Mouse (Mus musculus): ENCODE measurements around the gene Agpat1. TPM values are rescaled to one million over a fixed set of nuclear protein-coding genes. Genes with fewer than 3 reads are reported as not detected.

The Agpat1 gene
- polyA plus RNA-seq, 1 experiment from 2014 or later = 123 TPM

- Histone ChIP-seq H3K27ac (replicated peaks; ENCODE audit: low read depth, low read length) (peak overlapping the region; percentile 99), H3K4me2 (ENCODE audit: low read length) (peak overlapping the region; percentile 98), H3K4me3 (replicated peaks; ENCODE audit: low read depth, low read length) (peak overlapping the region; percentile 69), H3K4me1 (ENCODE audit: control insufficient read depth, insufficient read depth, low read length) (peaks cover 43% of the 10 kb centered on the region), H3K27me3 (ENCODE audit: control insufficient read depth, insufficient read depth, low read length) (no peaks in the 10 kb centered on the region), H3K36me3 (ENCODE audit: control insufficient read depth, insufficient read depth, low read length) (no peaks in the 10 kb centered on the region), H3K9ac (replicated peaks; ENCODE audit: low read length) (peak overlapping the region; percentile 85), H3K9me3 (ENCODE audit: control insufficient read depth, low read length) (no peaks in the 10 kb centered on the region)
- ATAC-seq (ENCODE audit: low FRiP score, low TSS enrichment) (no peak), DNase-seq (no peak)
- 5% methylated on average over 19 of the region's 19 CpGs for WGBS
These were observed 16.2 kb upstream of the Agpat1 start for GRCm38 (mm10) chr17:34587814-34588213.

- Histone ChIP-seq H3K27me3 (ENCODE audit: control insufficient read depth, insufficient read depth, low read length) (no peaks in the 10 kb centered on the region), H3K4me1 (ENCODE audit: control insufficient read depth, insufficient read depth, low read length) (peaks cover 49% of the 10 kb centered on the region), H3K36me3 (ENCODE audit: control insufficient read depth, insufficient read depth, low read length) (no peaks in the 10 kb centered on the region), H3K9ac (replicated peaks; ENCODE audit: low read length) (no peak overlapping the region), H3K27ac (replicated peaks; ENCODE audit: low read depth, low read length) (no peak overlapping the region), H3K4me2 (ENCODE audit: low read length) (peak overlapping the region; percentile 5; the same call in 1 of the 2 replicates), H3K9me3 (ENCODE audit: control insufficient read depth, low read length) (no peaks in the 10 kb centered on the region), H3K4me3 (replicated peaks; ENCODE audit: low read depth, low read length) (no peak overlapping the region)
- WGBS = 75% methylated on average over 3 of the region's 3 CpGs
- ATAC-seq (ENCODE audit: low FRiP score, low TSS enrichment) = no peak
- no peak for DNase-seq
These were observed 15.3 kb upstream of the Agpat1 start for GRCm38 (mm10) chr17:34588767-34589166.

- WGBS = 47% methylated on average over 7 of the region's 7 CpGs
- H3K9ac ChIP-seq (replicated peaks; ENCODE audit: low read length) = no peak overlapping the region
- no peak overlapping the region for H3K4me3 ChIP-seq (replicated peaks; ENCODE audit: low read depth, low read length)
- no peak overlapping the region for H3K4me2 ChIP-seq (ENCODE audit: low read length)
- no peak for ATAC-seq (ENCODE audit: low FRiP score, low TSS enrichment)
- H3K4me1 ChIP-seq (ENCODE audit: control insufficient read depth, insufficient read depth, low read length) = peaks cover 53% of the 10 kb centered on the region
- no peak overlapping the region for H3K27ac ChIP-seq (replicated peaks; ENCODE audit: low read depth, low read length)
- H3K9me3 ChIP-seq (ENCODE audit: control insufficient read depth, low read length) = no peaks in the 10 kb centered on the region
- no peak for DNase-seq
- no peaks in the 10 kb centered on the region for H3K27me3 ChIP-seq (ENCODE audit: control insufficient read depth, insufficient read depth, low read length)
- no peaks in the 10 kb centered on the region for H3K36me3 ChIP-seq (ENCODE audit: control insufficient read depth, insufficient read depth, low read length)
These were observed 14.9 kb upstream of the Agpat1 start for GRCm38 (mm10) chr17:34589206-34589605.

- 29% methylated on average over 7 of the region's 7 CpGs for WGBS
- Histone ChIP-seq H3K27ac (replicated peaks; ENCODE audit: low read depth, low read length) (peak within 1 kb of the TSS; percentile 99; the same call in 1 of the 2 replicates), H3K4me2 (ENCODE audit: low read length) (peak within 1 kb of the TSS; percentile 97)
These were observed 14.4 kb upstream of the Agpat1 start, which contains the start of gene Gpsm3 for GRCm38 (mm10) chr17:34589681-34590101. Gpsm3 (plus strand) TSS chr17:34589806.

GRCm38 (mm10) chr17:34590154-34590987 lies 13.7 kb upstream of the Agpat1 start:
- WGBS = 67% methylated on average over 15 of the region's 15 CpGs
- Histone ChIP-seq H3K9me3 (ENCODE audit: control insufficient read depth, low read length) (no peaks in the 10 kb centered on the region), H3K9ac (replicated peaks; ENCODE audit: low read length) (no peak overlapping the region), H3K4me2 (ENCODE audit: low read length) (peak overlapping the region; percentile 97), H3K27ac (replicated peaks; ENCODE audit: low read depth, low read length) (peak overlapping the region; percentile 99; the same call in 1 of the 2 replicates), H3K36me3 (ENCODE audit: control insufficient read depth, insufficient read depth, low read length) (peaks cover 11% of the 10 kb centered on the region), H3K27me3 (ENCODE audit: control insufficient read depth, insufficient read depth, low read length) (no peaks in the 10 kb centered on the region), H3K4me1 (ENCODE audit: control insufficient read depth, insufficient read depth, low read length) (peaks cover 55% of the 10 kb centered on the region), H3K4me3 (replicated peaks; ENCODE audit: low read depth, low read length) (no peak overlapping the region)
- DNase-seq (no peak), ATAC-seq (ENCODE audit: low FRiP score, low TSS enrichment) (no peak)

More at GRCm38 (mm10) chr17:34589681-34590101, 14.4 kb upstream of the Agpat1 start, which contains the start of gene Gpsm3:
- Histone ChIP-seq H3K4me1 (ENCODE audit: control insufficient read depth, insufficient read depth, low read length) (peaks cover 56% of the 10 kb centered on the region), H3K4me3 (replicated peaks; ENCODE audit: low read depth, low read length) (no peak within 1 kb of the TSS), H3K9ac (replicated peaks; ENCODE audit: low read length) (no peak within 1 kb of the TSS), H3K27me3 (ENCODE audit: control insufficient read depth, insufficient read depth, low read length) (no peaks in the 10 kb centered on the region), H3K9me3 (ENCODE audit: control insufficient read depth, low read length) (no peaks in the 10 kb centered on the region), H3K36me3 (ENCODE audit: control insufficient read depth, insufficient read depth, low read length) (peaks cover 4% of the 10 kb centered on the region)
- ATAC-seq (ENCODE audit: low FRiP score, low TSS enrichment) (no peak), DNase-seq (no peak)

GRCm38 (mm10) chr17:34591029-34591993 lies 12.8 kb upstream of the Agpat1 start, which contains the start of gene Pbx2:
Pbx2 (plus strand) TSS chr17:34591266.
- Histone ChIP-seq H3K4me3 (replicated peaks; ENCODE audit: low read depth, low read length) (peak within 1 kb of the TSS; percentile 80), H3K9me3 (ENCODE audit: control insufficient read depth, low read length) (no peaks in the 10 kb centered on the region), H3K27ac (replicated peaks; ENCODE audit: low read depth, low read length) (peak within 1 kb of the TSS; percentile 99), H3K27me3 (ENCODE audit: control insufficient read depth, insufficient read depth, low read length) (no peaks in the 10 kb centered on the region), H3K4me1 (ENCODE audit: control insufficient read depth, insufficient read depth, low read length) (peaks cover 45% of the 10 kb centered on the region), H3K9ac (replicated peaks; ENCODE audit: low read length) (peak within 1 kb of the TSS; percentile 96), H3K4me2 (ENCODE audit: low read length) (peak within 1 kb of the TSS; percentile 97), H3K36me3 (ENCODE audit: control insufficient read depth, insufficient read depth, low read length) (peaks cover 21% of the 10 kb centered on the region)
- ATAC-seq (ENCODE audit: low FRiP score, low TSS enrichment) = peak; percentile 7
- DNase-seq = peak; percentile 72
- WGBS = 1% methylated on average over 21 of the region's 21 CpGs

GRCm38 (mm10) chr17:34591994-34592375 lies 12.1 kb upstream of the Agpat1 start:
- DNase-seq = peak; percentile 95
- peaks cover 43% of the 10 kb centered on the region for H3K4me1 ChIP-seq (ENCODE audit: control insufficient read depth, insufficient read depth, low read length)
- WGBS = under 1% methylated on average over 31 of the region's 35 CpGs

More at GRCm38 (mm10) chr17:34591994-34592375, 12.1 kb upstream of the Agpat1 start:
- ATAC-seq (ENCODE audit: low FRiP score, low TSS enrichment) = peak; percentile 35
- peak overlapping the region; percentile 96 for H3K9ac ChIP-seq (replicated peaks; ENCODE audit: low read length)
- H3K4me3 ChIP-seq (replicated peaks; ENCODE audit: low read depth, low read length) = peak overlapping the region; percentile 80
- peak overlapping the region; percentile 97 for H3K4me2 ChIP-seq (ENCODE audit: low read length)
- peaks cover 25% of the 10 kb centered on the region for H3K36me3 ChIP-seq (ENCODE audit: control insufficient read depth, insufficient read depth, low read length)
- H3K27me3 ChIP-seq (ENCODE audit: control insufficient read depth, insufficient read depth, low read length) = no peaks in the 10 kb centered on the region
- H3K27ac ChIP-seq (replicated peaks; ENCODE audit: low read depth, low read length) = peak overlapping the region; percentile 99
- H3K9me3 ChIP-seq (ENCODE audit: control insufficient read depth, low read length) = no peaks in the 10 kb centered on the region
